Mouse (Mus musculus): ENCODE data around the gene Fntb. TPM values are rescaled to one million over a fixed set of nuclear protein-coding genes. Genes with fewer than 3 reads are reported as not detected.

The Fntb gene
- polyA plus RNA-seq, 1 experiment from 2014 or later, result 48.2 TPM

DNA sequence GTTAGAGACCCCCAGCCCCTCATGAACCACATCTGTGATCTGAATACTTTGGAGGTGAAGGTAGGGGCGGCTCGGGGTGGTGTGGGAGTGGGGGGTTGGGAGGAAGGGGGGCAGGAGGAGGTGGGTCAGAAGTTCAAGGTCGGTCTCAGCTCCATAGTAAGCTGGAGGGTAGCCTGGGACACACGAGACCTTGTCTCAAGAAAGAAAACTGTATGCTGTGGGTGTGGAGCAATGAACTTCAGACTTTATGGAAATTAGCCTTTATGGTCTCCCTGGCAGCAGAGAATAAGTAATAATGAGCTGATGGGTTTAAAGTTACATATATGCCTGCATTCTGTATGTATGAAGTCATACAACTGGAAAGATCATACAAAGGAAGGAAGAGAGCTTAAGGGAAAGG lies 119.7 kb downstream of the Fntb start:
- H3K4me1 ChIP-seq, result peaks cover 8% of the 10 kb centered on the region; the same call in 1 of the 2 replicates
- no peaks in the 10 kb centered on the region for H3K9me3 ChIP-seq (replicated peaks)
- 91% methylated on average over 4 of the region's 4 CpGs for WGBS
- no peak overlapping the region for H3K4me3 ChIP-seq
- H3K27ac ChIP-seq, result no peak overlapping the region
- H3K36me3 ChIP-seq, result peaks cover 13% of the 10 kb centered on the region; the same call in 1 of the 2 replicates
- no peak for DNase-seq (ENCODE audit: low spot score)
- H3K27me3 ChIP-seq (ENCODE audit: low read depth, poor library complexity, severe bottlenecking), result no peaks in the 10 kb centered on the region

DNA sequence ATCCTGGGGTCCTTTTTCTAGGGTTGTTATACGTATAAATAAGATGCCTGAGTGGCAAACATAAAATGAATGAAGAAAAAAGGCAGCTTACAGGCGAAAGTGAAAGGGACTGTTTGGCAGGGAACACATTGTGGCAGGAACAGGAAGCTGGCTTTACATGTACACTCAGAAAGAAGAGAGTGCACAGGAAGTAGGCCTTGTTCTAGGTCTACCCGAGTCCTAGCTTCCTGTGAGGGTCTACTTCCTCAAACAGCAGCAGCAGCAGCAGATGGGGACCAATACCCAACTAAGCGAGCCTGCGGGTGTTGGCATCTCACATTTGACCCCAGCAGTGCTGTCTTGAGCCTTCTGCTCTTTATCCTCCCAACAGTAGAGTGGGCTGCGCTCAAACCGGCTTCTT lies 121.4 kb downstream of the Fntb start:
- 91% methylated on average over 7 of the region's 7 CpGs for WGBS
- H3K4me1 ChIP-seq, result peaks cover 8% of the 10 kb centered on the region; the same call in 1 of the 2 replicates

DNA sequence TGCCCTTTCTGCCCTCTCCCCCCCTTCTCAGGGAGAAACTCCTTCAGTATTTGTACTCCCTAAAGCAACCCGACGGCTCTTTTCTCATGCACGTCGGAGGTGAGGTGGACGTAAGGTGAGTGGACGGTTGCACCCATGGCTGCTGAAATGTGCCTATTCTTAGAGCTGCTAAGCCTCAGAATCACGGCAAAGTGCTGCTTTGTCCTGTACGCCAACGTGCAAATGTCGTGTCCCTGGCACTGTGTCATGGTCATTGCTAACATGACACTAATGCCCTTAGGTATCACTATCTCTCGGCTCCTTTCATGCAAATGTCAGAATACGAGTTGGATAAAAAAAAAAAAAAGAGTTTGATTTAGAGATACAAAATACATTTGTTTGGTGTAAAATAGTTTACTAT lies 122.6 kb downstream of the Fntb start:
- 96% methylated on average over 12 of the region's 12 CpGs for WGBS
- Histone ChIP-seq H3K4me3 (no peak overlapping the region), H3K36me3 (peaks cover 18% of the 10 kb centered on the region; the same call in 1 of the 2 replicates), H3K4me1 (peaks cover 8% of the 10 kb centered on the region; the same call in 1 of the 2 replicates), H3K27ac (no peak overlapping the region), H3K27me3 (ENCODE audit: low read depth, poor library complexity, severe bottlenecking) (no peaks in the 10 kb centered on the region), H3K9me3 (replicated peaks) (no peaks in the 10 kb centered on the region)
- no peak for DNase-seq (ENCODE audit: low spot score)

More for the DNA sequence above, 121.4 kb downstream of the Fntb start:
- peaks cover 15% of the 10 kb centered on the region; the same call in 1 of the 2 replicates for H3K36me3 ChIP-seq
- no peak for DNase-seq (ENCODE audit: low spot score)
- H3K9me3 ChIP-seq (replicated peaks), result no peaks in the 10 kb centered on the region
- H3K27ac ChIP-seq, result no peak overlapping the region
- no peak overlapping the region for H3K4me3 ChIP-seq
- H3K27me3 ChIP-seq (ENCODE audit: low read depth, poor library complexity, severe bottlenecking), result no peaks in the 10 kb centered on the region

DNA sequence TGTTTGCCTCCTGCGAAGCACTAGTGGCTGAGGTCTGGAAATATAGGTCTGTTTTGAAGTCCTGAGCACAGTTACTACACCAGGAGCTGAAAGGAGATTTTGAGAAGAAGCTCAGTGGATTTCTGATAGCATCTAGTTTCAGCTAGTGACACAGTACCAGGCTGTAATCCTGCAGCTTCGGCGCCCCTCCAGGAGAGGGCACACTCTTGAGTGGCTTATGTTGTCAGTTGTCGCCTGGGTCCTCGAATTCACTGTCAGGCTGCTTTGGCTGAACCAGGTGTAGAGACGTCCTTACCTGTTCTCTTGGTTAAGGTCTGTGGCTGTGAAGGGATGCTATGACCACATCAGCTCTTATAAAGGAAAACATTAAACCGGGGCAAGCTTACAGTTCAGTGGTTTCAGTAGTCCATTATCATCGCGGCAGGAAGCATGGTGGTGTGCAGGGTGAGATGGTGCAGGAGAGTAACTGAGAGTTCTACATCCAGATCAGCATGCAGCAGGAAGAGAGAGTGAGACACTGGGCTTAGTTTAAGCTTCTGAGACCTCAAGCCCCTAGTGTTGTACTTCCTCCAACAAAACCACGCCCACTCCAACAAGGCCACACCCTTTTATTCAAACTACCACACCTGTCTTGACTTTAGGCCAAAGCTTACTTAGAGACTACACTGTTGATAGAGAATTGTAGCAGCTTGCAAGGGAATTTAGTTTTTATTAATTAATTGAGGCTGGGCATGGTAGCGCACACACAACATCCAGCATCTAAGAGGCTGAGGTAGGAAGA lies 124.2 kb downstream of the Fntb start:
- Histone ChIP-seq H3K36me3 (peaks cover 21% of the 10 kb centered on the region; the same call in 1 of the 2 replicates), H3K27ac (no peak overlapping the region), H3K4me1 (peaks cover under 1% of the 10 kb centered on the region; the same call in 1 of the 2 replicates), H3K9me3 (replicated peaks) (no peaks in the 10 kb centered on the region), H3K27me3 (ENCODE audit: low read depth, poor library complexity, severe bottlenecking) (no peaks in the 10 kb centered on the region), H3K4me3 (no peak overlapping the region)
- DNase-seq (ENCODE audit: low spot score), result no peak
- WGBS, result 90% methylated on average over 11 of the region's 11 CpGs

DNA sequence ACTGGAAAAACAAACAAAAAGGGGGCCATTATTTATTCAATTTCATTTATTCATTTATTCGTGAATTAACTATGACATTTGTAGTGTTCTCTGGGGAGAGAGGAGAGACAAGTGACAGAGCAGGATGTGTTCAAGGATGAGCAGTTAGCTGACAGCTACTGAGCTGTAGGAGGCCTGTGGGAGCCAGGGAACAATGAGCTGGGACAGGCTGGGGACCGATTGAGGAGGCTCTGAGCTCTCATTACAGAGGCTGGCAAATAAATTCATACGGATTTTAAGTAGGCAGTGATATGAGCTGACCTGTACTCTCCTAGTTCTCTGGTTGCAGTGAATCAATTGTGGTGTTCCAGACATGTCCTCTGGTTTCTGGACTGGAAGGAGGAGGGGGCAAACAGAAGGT lies 125.8 kb downstream of the Fntb start:
- WGBS, result 87% methylated on average over 3 of the region's 3 CpGs
- Histone ChIP-seq H3K9me3 (replicated peaks) (no peaks in the 10 kb centered on the region), H3K4me1 (peaks cover 15% of the 10 kb centered on the region), H3K36me3 (peaks cover 21% of the 10 kb centered on the region; the same call in 1 of the 2 replicates), H3K4me3 (no peak overlapping the region), H3K27ac (no peak overlapping the region), H3K27me3 (ENCODE audit: low read depth, poor library complexity, severe bottlenecking) (no peaks in the 10 kb centered on the region)
- DNase-seq (ENCODE audit: low spot score), result no peak

DNA sequence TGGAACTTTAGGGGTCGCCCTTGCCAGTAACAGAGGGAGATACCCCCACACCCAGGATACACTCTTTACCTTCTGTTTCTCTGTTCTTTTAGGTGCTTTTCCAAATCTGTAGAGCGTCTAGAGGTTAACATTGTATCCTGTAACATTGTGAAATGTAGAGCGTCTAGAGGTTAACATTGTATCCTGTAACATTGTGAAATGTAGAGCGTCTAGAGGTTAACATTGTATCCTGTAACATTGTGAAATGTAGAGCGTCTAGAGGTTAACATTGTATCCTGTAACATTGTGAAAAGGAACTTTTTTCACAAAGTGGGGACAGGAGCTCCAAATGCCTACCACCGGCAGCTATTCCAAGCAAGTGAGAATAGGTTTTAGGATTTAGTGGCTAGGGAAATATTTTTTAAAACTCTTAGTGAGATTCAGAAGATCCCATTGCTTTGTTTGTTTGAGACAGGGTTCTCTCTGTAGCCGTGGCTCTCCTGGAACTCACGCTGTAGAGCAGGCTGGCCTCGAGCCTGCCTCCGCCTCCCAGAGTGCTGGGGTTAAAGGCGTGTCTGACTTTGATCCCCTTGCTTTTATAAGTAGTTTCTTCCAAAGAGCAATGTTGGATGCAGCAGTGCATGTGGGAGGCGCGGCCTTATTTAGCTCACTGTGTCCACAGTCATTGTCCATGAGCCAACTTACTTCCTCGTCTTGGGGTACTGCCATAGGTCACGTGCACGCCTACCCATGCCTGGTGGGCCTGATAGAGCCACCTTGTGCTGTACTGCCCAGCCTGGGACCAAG lies 127.7 kb downstream of the Fntb start:
- H3K4me3 ChIP-seq, result no peak overlapping the region
- H3K9me3 ChIP-seq (replicated peaks), result no peaks in the 10 kb centered on the region
- no peak for DNase-seq (ENCODE audit: low spot score)
- H3K27ac ChIP-seq, result no peak overlapping the region
- peaks cover 15% of the 10 kb centered on the region for H3K4me1 ChIP-seq
- peaks cover 17% of the 10 kb centered on the region; the same call in 1 of the 2 replicates for H3K36me3 ChIP-seq
- 95% methylated on average over 16 of the region's 16 CpGs for WGBS
- no peaks in the 10 kb centered on the region for H3K27me3 ChIP-seq (ENCODE audit: low read depth, poor library complexity, severe bottlenecking)

DNA sequence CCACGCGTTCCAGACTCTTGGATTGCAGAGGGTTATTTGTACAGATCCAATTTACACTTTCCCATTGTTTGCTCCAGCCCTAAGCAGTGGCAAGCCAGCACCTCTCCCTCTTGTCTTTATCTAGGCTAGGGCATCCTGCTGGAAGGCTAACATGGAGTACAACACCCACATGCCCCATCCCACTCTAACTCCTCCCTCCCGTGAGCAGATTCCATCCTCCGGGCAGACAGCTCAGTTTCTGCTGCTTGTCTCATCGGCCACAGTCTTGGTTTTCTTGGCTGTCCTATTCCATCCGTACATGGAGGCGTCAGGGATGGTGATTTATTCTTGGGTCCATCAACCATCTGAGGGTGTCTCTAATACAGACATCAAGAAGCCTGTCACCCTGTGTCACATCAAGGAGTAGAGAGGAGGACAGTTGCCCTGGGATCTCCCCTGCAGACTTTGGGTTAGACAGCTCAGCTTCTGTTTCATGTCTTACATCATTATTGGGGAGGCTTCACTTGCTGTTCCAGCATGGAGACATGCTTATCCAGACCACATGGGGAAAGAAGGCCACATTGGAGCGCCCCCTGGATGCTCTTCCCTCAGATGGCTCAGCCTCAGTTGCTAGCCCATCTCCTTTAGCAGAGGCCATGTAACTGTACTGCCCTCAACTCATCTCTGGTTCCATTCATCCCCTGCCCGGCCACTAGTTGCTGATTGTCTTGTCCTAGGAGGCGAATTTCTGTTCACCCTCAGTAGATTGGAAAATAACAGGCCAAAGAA lies 129.6 kb downstream of the Fntb start:
- Histone ChIP-seq H3K27ac (no peak overlapping the region), H3K27me3 (ENCODE audit: low read depth, poor library complexity, severe bottlenecking) (no peaks in the 10 kb centered on the region), H3K9me3 (replicated peaks) (no peaks in the 10 kb centered on the region), H3K4me1 (peaks cover 15% of the 10 kb centered on the region), H3K4me3 (no peak overlapping the region), H3K36me3 (peaks cover 11% of the 10 kb centered on the region; the same call in 1 of the 2 replicates)
- no peak for DNase-seq (ENCODE audit: low spot score)
- 82% methylated on average over 10 of the region's 10 CpGs for WGBS

DNA sequence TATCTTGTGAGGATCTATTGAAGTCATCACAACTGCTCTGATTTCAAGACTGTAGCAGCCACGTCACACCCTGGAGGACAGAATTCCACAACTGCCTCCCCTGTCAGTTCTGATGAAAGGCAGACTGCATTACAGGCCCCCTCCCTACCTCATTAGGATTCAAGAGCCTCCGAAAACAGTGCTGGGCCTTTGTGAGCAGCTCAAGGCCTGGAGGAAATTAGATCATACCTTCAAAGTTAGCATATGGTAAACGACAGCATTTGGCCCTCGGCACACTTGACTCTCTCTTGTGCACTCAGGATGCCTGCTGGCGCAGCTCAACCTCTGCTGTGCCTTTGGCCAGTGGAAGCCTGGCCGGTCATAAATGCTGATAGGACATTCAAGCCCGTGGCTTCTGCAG lies 130.4 kb downstream of the Fntb start:
- no peaks in the 10 kb centered on the region for H3K27me3 ChIP-seq (ENCODE audit: low read depth, poor library complexity, severe bottlenecking)
- H3K9me3 ChIP-seq (replicated peaks), result no peaks in the 10 kb centered on the region
- H3K4me3 ChIP-seq, result no peak overlapping the region
- 35% methylated on average over 7 of the region's 7 CpGs for WGBS
- DNase-seq (ENCODE audit: low spot score), result peak; percentile 43
- no peak overlapping the region for H3K27ac ChIP-seq
- H3K36me3 ChIP-seq, result peaks cover 15% of the 10 kb centered on the region
- peaks cover 15% of the 10 kb centered on the region for H3K4me1 ChIP-seq

DNA sequence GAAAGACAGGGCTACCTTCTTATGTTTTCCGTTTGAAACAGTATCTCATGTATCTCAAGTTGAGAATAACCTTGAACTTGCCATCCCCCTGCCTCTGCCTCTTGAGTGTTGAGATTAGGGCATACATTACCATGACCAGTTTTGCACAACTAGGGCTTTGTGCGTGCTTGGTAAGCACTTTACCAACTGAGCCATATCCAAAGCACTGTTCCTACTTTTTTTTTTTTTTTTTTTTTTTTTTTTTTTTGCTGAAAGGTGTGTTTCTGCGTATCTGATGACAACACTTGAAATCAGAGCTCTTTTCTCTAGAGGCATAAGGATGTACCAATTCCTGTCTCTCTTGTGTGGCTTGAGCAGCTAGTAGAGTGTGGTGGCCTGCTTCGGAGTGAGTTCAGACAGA lies 131.2 kb downstream of the Fntb start:
- H3K27ac ChIP-seq, result no peak overlapping the region
- H3K4me3 ChIP-seq, result no peak overlapping the region
- H3K36me3 ChIP-seq, result peaks cover 21% of the 10 kb centered on the region
- peaks cover 15% of the 10 kb centered on the region for H3K4me1 ChIP-seq
- no peaks in the 10 kb centered on the region for H3K9me3 ChIP-seq (replicated peaks)
- H3K27me3 ChIP-seq (ENCODE audit: low read depth, poor library complexity, severe bottlenecking), result no peaks in the 10 kb centered on the region
- DNase-seq (ENCODE audit: low spot score), result no peak
- 86% methylated on average over 4 of the region's 4 CpGs for WGBS

DNA sequence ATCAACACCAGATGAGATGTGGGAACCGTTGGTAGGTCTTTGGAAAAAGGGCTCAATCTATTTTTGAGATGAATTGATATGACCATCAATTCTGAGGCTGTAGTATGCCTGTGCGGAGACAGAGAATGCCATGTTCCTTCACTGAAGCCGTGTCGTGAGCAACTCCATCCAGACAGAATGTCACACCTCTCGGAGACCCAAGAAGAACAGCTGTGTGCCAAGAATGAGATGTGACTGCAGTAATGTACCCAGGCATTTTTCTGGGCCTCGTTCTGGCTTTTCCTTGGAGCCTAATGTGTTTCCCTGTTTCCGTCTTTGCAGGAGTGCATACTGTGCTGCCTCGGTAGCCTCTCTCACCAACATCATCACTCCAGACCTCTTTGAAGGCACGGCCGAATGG lies 131.6 kb downstream of the Fntb start:
- Histone ChIP-seq H3K4me3 (no peak overlapping the region), H3K27ac (no peak overlapping the region), H3K36me3 (peaks cover 19% of the 10 kb centered on the region), H3K4me1 (peaks cover 15% of the 10 kb centered on the region), H3K9me3 (replicated peaks) (no peaks in the 10 kb centered on the region), H3K27me3 (ENCODE audit: low read depth, poor library complexity, severe bottlenecking) (no peaks in the 10 kb centered on the region)
- no peak for DNase-seq (ENCODE audit: low spot score)
- 94% methylated on average over 10 of the region's 10 CpGs for WGBS

DNA sequence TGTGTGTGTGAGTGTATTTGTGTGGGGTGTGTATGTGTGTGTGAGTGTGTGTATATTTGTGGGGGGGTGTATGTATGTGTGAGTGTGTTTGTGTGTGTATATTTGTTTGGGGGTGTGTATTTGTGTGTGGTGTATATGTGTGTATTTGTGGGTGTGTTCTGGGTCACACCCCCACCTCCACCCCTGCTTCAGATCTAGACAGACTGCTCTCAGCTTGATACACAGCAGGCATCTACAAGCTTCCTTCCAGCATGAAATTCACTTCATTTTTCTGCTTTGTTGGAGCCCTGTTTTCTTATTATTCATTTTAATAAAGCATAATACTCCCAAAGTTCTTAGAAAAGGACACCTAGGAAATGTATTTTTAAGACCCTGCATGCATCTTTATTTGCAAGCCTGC lies 132.8 kb downstream of the Fntb start:
- Histone ChIP-seq H3K4me3 (no peak overlapping the region), H3K27me3 (ENCODE audit: low read depth, poor library complexity, severe bottlenecking) (no peaks in the 10 kb centered on the region), H3K9me3 (replicated peaks) (no peaks in the 10 kb centered on the region), H3K36me3 (peaks cover 17% of the 10 kb centered on the region), H3K4me1 (peaks cover 15% of the 10 kb centered on the region), H3K27ac (no peak overlapping the region)
- no peak for DNase-seq (ENCODE audit: low spot score)

DNA sequence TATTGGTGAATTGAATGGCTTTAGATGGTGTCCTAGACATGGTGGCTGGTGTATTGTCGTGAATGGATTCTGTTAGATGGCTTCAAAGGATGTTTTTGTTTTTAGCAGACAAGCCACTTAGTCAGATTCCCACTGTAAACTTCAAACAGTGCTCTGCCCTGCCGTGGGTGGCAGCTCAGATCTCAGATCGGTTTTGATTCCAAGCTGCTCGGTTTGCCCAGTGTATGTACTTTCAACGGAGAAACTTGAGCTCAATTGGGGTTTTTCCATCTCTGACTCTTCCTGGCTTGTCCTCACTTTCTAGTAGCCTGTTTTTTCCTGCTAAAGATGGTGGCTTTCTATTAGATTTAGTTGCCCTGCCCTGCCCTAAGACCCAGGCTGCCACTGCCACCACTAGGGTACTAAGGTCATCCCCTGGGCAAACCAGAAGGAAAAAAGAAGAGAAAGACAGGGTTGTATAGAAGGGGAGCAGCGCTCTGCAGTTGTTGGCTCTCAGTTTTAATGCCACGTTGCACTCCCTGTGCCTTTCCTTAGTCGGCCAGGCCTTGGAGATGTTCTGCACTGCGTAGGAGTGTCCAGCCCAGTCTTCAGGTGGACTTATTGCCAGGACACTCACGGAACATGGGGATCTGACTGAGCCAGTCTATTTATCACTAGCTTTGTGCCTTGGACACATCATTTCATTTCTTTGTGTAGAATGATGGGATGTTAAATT lies 134.0 kb downstream of the Fntb start:
- Histone ChIP-seq H3K27ac (no peak overlapping the region), H3K4me1 (peaks cover 15% of the 10 kb centered on the region), H3K9me3 (replicated peaks) (no peaks in the 10 kb centered on the region), H3K36me3 (peaks cover 15% of the 10 kb centered on the region), H3K4me3 (no peak overlapping the region), H3K27me3 (ENCODE audit: low read depth, poor library complexity, severe bottlenecking) (no peaks in the 10 kb centered on the region)
- WGBS, result 89% methylated on average over 10 of the region's 10 CpGs
- no peak for DNase-seq (ENCODE audit: low spot score)

Measured in limb, embryonic 10.5 days (tissue).